Mouse (Mus musculus): Measurements from ENCODE around the gene Gm3250.
"Not testable (repeated sequence)": the region's sequence is repeated elsewhere in the genome, so short reads cannot be mapped to it uniquely, and the experiment has no call there.

Gene Gm3250

DNA sequence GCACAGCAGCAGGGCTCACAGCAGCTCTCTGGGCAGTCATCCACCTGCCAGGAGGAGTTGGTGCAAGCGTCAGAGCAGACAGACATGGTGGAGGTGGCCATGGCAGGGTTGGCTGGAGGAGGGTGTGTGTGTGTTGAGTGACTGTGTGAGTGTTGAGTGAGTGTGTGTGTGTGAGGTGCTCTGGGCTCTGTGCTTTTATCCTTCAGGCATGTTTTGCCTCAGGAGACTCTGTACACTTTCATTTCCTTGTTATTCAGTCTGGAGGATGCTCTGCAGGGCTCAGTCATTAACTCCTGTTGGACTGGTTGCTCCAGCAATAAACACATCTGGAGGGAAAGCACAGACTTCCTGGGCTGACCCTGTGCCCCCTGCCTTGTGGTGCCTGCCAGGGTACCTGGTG is 31.1 kb downstream of the Gm3250 start, which contains the start of gene Gm9736:
Gene Gm9736, minus strand, starts transcription at position 101 of the 400 bp plus-strand sequence.
- not testable (repeated sequence) for DNase-seq (ENCODE audit: low read depth, low spot score)

GRCm38 (mm10) chr10:77750686-77751085 is 31.7 kb downstream of the Gm3250 start:
- DNase-seq (ENCODE audit: low read depth, low spot score), result not testable (repeated sequence)

DNA sequence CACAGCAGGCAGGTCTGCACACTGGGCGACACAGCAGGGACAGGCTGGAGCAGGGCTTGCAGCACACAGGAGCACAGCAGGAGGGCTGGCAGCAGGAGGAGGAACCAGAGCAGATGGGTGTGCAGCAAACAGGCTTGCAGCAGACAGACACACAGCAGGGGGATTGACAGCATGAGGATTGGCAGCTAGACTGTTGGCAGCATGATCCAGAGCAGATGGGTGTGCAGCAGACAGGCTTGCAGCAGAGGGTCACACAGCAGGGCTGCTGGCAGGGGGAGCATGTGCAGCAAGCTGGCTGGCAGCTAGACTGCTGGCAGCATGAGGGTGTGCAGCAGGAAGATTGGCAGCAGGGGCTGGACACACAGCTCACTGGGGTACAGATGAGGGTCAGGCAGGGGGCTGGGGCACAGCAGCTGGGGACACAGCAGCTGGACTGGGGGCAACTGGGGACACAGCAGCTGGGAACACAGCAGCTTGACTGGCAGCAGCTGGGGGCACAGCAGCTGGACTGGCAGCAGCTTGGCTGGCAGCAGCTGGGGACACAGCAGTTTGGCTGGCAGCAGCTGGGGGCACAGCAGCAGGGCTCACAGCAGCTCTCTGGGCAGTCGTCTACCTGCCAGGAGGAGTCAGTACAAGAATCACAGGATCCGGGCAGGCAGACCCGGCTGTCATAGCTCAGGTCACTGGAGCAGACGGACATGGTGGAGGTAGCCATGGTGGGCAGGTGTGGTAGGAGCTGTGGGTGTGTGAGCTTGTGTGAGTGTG is 40.2 kb downstream of the Gm3250 start, which contains the start of gene Gm18596:
Gene Gm18596, minus strand, starts transcription at position 715 of the 765 bp plus-strand sequence.
- DNase-seq (ENCODE audit: low read depth, low spot score), result not testable (repeated sequence)

DNA sequence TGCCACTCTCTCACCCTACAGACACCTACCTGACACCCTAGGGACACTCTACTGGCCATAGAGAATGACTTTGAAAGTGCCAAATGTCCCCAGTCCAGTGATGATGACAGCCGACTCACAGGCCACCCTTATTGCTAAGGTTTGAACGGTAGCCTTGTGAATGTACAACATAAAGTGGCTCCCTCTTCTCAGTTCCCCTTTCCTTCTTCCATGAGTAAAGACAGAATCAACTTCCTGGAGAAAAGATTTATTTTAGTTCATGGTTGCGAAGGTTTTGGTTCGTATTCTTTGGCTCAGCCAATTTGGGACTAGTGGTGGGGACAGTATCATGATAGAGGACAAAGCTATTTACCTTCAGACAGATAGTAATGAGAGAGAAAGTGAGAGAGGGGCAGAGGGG is 43.4 kb downstream of the Gm3250 start:
- DNase-seq (ENCODE audit: low read depth, low spot score), result no peak

- DNase-seq (ENCODE audit: low read depth, low spot score), result no peak
These were observed 46.4 kb downstream of the Gm3250 start for GRCm38 (mm10) chr10:77735928-77736327.
